Mouse (Mus musculus) left cerebral cortex, adult 9 months (tissue): ENCODE measurements around the gene Cadm1.

Experiments
- DNase-seq, 2 experiments: peaks; one replicate each; pipeline ENCODE4 v3.0.0; 2022; ENCODE audit warnings: low spot score in 2 of 2

The Cadm1 gene

DNA sequence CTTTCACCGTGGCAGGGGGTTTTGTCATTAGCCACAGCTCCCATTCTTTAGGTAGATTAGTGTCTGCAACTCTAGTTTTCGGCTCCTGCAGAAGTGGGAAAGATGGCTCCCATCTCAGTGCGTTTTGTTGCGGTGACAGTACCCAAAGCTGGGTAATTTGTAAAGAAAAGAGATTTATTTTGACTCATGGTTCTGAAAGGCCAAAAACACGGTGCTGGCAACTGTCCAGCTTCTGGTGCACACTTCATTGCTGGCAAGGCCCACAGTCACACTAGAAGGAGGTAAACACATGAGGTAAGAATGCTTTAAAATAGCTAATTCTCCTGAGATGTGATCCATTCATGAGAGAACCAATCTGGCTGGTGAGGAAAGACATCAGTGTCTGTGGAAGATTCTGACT is 18.9 kb downstream of the Cadm1 start:
- DNase-seq: no peak

DNA sequence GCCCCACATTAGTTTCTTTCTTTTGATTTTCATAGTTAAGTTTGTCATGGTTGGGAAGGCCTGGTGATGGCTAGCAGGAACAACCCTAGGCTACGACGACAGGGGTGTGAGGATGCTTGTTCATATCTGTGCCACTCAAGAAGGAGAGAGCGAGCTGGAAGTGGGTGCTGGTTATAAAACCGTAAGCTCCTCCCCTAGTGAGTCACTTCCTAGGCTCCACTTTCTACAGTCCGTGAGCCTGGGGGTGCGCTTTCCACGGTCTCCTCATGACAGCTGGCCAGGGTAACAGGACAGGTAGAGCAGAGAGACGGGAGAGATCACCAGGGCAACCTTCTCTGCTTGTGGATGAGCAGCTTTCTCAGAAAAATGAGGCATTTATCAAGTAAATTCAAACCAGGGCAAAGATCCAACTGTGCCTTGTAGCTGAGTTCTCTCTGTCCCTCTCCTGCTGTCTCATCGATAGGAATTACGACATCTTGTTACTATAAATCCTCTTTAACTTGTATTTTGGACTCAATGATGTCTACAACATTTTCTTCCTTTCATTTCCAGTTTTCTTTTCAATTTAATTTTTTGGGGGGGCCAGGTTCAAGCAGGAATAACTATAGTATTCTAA is 23.1 kb downstream of the Cadm1 start:
- no peak for DNase-seq

DNA sequence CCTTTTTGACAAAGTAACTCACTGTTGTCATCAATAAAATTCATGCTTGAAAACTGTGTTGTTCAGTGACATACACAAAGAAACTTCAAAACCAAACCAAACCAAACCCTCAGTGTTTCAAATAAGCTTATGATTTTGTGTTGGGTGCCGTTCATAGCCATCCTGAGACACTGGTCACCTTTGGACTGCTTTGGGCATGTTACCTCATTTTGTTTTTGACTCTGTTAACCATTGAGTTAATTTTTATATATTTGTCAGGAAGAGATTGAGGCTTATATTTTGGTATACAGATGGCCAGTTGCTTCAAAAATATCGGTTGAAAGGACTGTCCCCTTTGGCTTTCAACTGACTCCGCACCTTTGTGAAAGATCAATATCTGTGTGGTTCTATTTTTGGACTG is 30.8 kb downstream of the Cadm1 start:
- no peak for DNase-seq

DNA sequence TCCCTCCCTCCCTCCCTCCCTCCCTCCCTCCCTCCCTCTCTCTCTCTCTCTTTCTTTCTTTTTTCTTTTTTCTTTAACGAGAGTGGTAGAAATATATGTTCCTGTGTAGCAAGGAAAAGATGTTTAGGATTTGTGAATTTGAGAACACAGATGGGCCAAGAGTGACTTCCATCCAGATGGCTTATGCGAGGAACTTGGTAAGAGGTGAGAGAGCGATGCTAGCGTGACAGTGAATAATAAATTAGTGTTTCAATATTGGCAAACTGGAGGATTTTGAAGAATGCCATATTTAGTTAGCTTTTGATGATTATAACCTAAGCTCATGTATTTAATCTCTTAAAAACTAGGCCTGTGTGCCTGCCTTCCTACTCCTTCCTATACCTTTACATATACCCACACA is 31.6 kb downstream of the Cadm1 start:
- no peak for DNase-seq

DNA sequence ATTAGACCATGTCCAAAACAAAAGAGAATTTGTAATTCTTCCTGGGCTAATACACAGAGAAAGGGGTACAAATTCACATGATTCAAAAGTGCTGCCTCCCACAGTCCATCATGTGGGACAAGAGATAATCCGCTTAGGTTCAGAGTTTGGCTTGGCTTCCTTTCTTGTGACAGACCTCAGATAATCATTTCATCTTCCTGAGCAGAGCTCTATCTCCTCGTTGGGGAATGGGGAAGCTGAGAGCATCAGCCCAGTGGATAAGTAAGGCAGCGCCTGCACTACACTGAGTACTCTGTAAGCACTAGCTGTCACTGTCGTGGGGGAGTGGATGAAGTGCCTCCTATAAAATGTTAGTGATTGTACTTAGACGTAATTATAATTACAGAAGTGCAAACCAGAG is 35.1 kb downstream of the Cadm1 start:
- no peak for DNase-seq

DNA sequence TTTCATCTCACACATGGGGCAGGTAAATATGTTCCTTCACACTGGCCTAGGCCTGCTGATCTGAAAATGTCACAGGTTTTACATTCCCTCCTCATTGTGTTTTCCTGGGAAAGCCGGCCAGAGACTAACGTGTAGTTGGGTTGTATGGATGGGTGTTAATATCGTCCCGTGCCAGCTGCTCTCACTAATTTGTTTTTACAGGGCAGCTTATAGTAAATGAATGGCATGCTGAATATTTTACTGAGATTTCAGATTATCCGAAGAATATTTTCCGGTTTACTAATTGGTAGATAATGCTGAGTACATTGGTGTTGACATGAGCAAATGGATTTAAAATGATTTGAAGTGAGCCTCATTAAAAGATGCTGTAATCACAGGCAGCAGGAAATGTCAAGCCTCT is 37.9 kb downstream of the Cadm1 start:
- DNase-seq: no peak

DNA sequence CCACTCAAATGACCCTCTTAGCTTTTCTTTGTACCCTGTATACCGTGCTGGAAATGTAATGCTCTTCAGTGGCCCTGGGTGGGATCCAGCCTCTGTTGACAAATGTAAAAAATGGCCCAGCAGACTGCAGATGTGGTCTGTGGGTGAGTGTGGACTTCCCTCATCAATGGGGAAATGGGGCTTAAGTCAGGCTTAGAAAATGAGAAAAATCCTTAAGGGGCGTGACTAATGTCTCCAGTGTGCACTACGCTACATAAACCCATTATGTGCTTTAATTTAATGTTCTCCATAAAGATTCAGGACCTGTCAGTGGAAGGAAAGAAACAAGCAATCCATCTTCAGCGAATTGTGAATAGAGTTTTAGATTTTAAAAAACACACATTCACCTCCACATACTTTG is 40.2 kb downstream of the Cadm1 start:
- DNase-seq: no peak

DNA sequence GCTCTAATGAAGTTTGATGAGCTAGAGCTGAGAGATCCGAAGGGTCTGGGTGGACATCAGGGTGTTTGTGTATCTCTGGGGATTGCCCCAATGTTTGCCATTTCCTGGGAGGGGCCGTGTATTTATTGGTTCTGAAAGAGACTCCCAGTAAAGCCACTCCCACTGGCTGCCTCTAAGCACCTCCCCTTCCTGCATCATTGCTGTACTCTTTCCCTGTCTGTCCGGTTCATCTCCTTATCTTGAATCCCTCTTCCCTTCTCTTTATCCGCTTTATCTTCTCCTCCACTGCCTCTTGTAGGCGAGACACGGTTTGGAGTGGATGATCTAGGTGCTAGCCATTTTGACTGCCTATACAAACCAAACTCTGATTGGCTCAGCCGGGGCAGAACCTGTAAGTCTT is 41.5 kb downstream of the Cadm1 start:
- DNase-seq: no peak

DNA sequence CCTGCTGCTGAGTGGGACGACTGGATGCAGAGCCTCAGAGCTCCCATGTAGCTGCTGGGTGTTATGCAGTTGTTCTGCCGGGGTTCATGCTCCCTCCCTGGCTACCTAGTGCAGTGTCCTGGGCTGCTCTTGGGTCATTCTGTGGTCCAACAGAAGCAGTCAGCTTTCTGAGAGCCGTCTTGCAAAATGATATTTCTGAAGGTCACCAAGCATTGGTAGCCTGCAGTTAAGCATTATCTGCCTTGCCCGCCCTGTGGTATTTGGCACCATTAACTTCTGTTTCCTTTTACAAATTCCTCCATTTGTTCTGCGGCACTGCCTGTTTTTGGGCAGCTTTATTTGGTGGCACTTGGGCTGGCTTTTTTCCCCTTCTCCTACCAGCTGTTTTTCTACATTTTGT is 42.2 kb downstream of the Cadm1 start:
- no peak for DNase-seq

DNA sequence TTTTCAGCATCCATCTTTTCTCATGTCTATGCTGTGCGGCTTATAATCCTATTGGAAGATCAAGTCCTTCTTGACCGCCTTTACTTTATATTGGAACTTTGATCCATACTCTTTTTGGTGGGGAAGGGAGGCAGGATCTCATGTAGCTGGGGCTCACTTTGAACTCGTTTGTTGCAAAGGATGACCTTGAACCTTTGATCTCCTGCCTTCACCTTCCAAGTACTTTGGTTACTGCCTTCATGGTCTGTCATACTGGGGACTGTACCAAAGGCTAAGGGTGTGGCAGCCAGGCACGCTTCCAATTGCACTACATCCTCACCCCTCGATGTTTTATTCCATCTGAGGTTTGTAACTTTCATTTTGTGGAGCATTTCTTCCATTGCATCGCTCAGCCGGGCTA is 43.5 kb downstream of the Cadm1 start:
- DNase-seq: no peak

DNA sequence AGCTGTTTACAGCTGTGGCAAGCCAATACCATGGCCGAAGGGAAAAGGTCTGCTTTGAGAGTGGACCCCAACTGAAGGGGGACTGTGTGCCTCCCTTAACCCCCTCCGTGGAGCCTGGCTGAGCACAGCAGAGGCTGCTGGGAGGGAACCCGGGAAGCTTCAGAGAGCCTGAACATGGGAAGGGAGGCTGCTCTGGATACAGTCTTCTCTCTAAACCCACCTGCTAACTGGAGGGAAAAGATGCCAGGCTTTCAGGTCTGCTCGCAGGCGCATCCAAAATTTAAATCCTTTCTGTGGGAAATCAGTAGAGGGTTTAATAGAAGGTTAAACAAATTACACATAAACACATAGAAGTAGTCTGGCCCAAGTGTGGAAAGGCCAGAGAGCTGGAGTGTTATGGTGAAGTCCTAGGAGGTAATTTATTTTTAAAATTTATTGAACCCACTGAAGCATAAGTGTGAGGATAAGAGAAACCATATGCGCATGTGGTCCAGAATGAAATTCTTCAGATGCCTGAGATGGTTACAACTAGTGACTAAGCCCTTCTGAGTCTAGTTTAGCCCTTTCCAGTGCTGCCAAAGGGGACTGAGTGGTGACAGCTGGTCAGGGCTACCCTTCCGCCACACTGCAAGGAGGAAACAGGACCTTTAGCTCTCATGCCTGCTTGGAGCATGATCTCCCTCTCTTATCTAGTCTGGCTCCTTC is 44.9 kb downstream of the Cadm1 start:
- no peak for DNase-seq

DNA sequence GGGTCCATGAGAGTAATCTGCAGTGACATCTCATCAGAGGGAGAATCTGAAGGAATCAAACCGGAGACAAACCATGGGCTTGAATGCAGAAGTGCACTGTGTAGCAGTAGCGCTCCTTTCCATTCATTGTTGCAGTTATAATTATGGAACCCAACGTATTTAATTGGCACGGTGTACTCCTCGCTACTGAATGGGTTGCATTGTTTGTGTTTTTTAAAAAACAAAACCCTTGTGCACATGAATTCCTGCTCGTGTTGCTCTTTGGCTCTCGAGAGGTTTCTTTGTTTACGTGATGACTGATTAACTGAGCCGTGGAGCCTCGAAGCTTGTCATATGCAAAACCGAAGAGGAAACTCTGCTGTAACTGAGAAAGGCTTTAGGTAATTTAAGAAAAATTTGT is 45.8 kb downstream of the Cadm1 start:
- no peak for DNase-seq

DNA sequence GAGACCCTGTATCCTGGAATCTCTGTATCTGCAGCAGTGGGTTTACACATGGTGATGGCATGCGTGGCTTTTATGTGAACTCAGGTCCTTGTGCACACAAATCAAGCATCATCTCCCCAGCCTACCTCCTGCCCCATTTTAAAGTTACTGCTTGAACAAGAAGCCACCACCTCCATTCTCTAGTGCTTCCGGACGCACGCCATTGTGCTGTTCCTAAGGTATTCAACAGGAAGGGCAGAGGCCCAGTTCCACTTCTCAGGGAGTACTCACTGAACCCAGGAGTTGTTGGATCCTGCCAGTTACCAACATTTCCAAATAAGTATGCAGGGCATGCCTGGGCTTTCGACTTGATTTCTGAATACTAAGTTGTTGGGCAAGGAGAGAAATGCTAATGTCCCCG is 49.5 kb downstream of the Cadm1 start:
- no peak for DNase-seq

DNA sequence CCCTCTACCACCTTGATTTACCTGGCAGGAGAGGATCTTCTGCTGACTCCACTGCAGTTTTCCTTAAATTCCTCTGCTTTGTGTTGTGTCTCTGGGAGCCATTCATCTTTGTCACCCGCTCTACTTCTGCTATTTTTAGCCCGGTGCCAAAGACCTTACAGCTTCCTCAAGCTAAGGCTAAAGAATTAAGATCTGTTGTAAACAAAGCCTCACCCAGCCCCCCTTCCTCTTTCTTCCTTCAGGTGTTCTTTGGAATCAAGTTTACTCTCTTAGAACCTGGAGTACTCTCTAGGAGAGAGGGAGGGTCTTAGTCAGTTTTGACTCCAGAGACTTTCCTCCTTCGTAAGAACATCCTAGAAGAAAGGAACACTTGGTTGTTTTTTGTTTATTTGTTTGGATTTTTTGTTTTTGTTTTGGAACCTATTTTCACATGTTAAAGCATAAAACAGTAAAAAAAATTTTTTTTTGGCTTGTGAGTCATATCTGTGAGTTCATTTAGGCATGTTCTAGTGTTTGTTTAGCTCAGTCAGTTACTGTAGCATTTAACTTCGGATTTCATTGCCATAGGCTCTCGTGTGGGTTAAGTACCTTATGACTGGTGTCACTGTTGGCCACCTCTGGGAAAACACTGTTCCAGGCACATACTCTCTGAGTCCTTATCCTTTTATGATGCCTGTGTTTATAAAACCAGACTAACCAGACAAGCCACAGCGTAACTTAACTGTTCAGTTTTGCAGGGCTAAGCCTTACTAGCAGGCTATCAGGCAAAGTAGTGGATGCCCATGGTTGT is 51.8 kb downstream of the Cadm1 start:
- no peak for DNase-seq

DNA sequence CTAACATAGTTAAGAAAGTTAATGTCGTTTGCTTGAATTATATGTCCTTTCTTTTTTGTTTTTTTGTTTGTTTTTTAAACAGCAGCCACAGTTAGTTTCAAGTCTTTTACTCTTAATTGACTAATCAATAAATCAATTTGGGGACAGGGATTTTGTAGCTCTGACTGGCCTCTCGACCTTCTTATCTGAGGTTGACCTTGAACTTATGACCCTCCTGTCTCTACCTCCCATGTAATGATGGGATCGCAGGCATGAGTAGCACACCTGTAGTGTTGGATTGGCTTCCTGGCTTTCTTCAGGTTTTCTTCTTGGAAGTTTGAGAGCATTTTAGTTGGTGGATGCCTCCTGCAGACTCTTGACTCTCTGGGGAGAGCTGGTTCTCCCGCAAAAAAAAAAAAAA is 53.3 kb downstream of the Cadm1 start:
- DNase-seq: no peak

DNA sequence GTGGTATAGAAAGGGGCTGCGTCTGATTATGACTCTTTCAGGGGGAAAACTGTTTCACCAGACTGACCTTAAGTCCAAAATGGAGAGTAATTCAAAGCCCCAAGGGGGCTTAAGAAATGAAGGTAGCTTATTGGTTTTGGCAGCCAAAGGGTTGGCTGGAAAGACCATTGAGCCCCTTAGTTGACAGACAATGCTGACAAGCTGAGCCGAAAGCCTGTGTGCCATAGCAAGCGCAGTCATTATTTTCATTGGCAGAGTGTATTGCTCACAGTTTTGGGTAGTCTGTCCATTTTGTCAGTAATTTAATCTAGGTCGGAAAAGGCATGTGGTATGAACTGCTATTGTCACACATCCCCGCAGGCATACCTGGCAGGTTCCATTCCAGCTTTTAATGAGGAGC is 56.2 kb downstream of the Cadm1 start:
- no peak for DNase-seq

DNA sequence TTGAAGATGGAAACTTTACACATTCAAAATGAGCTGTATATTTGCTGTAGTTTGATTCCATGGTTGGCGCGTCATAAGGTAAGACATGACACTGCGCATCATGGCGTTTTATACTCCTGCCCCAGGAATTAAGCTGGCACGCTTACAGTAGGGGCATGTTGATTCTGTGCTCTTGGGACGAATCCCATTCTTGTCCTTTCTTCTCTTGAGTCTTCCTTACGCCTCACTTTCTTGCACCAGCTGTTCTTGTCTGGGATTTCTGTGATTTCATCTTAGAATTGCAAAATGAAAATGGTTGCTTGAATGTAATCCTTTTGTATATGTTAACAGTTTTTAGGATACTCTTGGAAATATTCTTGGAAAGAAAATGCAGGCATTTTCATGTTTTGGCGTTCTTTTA is 56.9 kb downstream of the Cadm1 start:
- DNase-seq: no peak

DNA sequence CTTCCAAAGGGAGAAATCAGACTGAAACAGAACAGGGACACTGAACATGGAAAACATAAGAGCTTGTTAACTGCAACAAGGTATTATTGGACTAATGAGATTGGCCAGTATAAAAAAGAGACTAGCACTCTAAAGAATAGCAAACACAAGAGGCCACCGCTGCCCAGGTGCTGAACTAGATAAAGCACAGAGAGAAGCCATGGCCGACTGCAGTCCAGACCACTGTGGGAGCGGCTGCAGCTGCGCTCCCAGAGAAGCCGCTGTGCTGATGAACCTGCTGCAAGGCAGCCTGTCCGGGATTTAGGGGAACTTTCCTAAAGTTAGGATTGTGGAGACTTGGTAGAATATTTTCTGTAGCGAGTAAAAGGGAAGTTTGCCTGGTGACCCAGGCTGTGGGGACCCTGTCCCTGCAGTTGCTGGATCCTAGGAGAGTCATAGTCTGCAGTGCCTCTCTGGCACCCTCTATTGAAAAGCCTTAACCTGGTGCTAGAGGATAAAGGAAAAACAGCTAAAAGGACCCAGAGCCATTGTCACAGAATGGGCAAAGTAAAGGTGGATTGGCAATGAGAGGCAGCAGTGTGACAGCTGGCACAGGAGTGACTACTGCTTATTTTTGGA is 57.7 kb downstream of the Cadm1 start:
- DNase-seq: peak in 1 of 2 experiments; percentile 36

DNA sequence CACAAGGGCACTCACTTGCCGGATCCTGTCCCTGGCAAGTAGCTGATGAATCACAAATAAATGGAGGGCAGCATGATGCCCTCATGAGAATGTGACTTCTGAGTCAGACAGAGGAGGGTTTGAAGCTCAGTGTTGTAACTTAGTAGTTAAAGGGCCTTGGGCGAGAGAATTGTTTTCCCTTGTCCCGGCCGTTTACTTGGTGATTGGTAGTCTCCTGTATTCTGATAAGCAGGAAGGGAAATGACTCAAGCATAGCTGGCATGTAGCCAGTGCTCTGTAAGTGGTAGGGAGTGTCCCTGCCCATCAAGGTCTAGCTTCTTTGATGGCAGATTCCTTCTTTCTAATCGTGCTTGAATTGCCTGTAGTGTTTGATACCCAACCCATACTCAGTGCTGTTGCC is 59.9 kb downstream of the Cadm1 start:
- peak in 1 of 2 experiments; percentile 31 for DNase-seq

DNA sequence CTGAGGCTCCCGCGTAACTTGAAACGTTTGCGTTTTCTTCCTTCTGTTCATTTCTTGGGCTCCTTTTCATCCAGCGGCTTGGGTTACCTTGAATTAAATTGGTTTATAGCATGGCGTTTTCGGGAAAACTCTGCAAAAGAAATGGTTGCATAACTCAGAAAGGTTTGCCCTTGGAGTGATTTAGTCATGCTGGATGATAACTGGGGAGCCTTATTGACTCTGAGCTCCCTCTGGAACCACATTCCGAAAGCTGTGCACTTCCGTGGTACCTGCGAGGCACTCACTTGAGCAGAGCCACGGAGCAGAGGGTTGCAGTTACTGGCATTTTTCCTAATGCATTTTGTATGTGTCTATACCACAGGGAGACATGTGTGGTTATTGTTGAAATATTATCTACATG is 71.6 kb downstream of the Cadm1 start:
- DNase-seq: no peak

DNA sequence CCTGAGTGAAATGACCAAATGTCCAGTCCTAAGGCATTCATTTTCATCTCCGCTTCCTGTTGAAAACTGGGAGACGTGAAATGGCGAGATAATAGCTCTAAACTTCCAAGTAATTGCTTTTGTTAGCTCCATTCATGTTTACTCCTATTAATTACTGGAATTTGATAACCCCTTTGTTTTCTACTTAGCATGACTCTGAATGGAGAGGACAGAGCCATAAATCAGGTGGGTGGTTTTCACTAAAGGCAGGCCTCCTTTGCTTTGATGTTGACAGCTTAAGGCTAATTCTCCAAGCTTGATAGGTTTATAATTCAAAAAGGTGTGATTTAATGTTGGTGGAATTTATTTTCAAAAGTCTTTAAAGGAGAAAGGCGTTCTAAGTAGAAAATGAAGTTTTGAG is 74.0 kb downstream of the Cadm1 start:
- DNase-seq: no peak

DNA sequence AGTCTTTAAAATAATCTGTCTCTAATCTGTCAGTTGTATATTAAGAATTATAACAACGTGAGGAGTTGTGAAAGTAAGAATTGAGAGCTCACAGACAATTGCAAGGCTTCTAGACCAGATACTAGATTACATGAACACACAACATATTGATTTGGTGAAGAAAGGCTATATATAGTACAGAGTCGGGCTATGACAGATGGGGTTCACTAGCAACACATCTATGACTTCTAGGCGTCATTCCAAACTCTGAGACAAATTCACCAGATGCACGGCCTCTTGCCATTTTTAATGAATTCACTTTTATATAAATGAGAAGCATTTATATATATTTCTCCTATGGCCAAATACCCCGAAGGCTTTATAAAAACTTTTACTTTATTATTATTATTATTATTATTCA is 75.7 kb downstream of the Cadm1 start:
- no peak for DNase-seq

DNA sequence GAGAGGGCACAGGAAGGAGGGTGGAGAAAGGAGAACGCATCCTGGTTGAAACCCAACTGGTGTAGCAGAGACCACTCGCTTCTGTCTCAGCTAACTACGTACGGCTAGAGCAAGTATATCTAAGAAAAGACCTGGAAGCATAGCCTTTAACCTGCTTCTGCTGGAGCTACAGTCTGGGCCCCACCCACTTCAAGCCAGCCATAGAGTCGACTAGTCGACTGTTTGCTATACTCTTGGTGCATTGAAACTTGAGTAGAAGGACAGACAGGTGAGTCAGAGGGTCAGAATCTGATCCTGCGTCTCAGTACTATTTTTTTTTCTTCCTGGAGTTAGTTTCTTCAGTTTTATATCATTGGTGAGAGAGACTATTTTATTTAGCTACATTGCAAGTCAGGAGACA is 78.5 kb downstream of the Cadm1 start:
- DNase-seq: no peak
